Mouse (Mus musculus) CD4-positive naive resting alpha-beta T cell, adult 76 days (primary cell): ENCODE measurements around the gene Gm1140. TPM values are rescaled to one million over a fixed set of nuclear protein-coding genes. Genes with fewer than 3 reads are reported as not detected.

Experiments
- total RNA-seq: library from RNA; stranded (reverse); gene quantifications from one replicate; pipeline ENCODE4 v1.2.4, GENCODE M21; 2023

Gm1140 gene
- not detected for total RNA-seq

GRCm38 (mm10) chrX:67693462-67693861 lies at the start of gene Gm1140:
Gene Gm1140 (minus strand): TSS chrX:67693562.

GRCm38 (mm10) chrX:67695398-67695797 lies 2.0 kb upstream of the Gm1140 start, which contains the start of gene Gm14692:
Gene Gm14692 (plus strand): TSS chrX:67695698.

Other genes starting within 250 kb of the Gm1140 start
- gene Gm14692, start 2.1 kb upstream of the Gm1140 start, total RNA-seq = not detected
- gene 4933436I01Rik, start 227.9 kb upstream of the Gm1140 start, total RNA-seq = not detected